Mouse (Mus musculus) erythroblast, embryonic 14.5 days (primary cell): ENCODE data around the gene C2cd2l. TPM values are rescaled to one million over a fixed set of nuclear protein-coding genes. Genes with fewer than 3 reads are reported as not detected.

ENCODE experiments used
- H3K27me3 ChIP-seq: 2 replicates; pipeline ENCODE4 v1.6.1; 2012; ENCODE audit warnings: inconsistent platforms; ENCODE audit not compliant: control insufficient read depth
- H3K36me3 ChIP-seq: 2 replicates; pipeline ENCODE4 v1.6.1; 2012; ENCODE audit warnings: mild to moderate bottlenecking, inconsistent platforms; ENCODE audit not compliant: control insufficient read depth
- H3K4me1 ChIP-seq: 2 replicates; pipeline ENCODE4 v1.6.1; 2012; ENCODE audit warnings: inconsistent platforms; ENCODE audit not compliant: control insufficient read depth
- H3K4me3 ChIP-seq: replicated peaks from 2 replicates; pipeline ENCODE3; 2012; ENCODE audit warnings: moderate library complexity, mild to moderate bottlenecking, inconsistent platforms
- H3K9me3 ChIP-seq: 2 replicates; pipeline ENCODE4 v1.6.1; 2012; ENCODE audit warnings: low read length, inconsistent platforms, mixed read lengths; ENCODE audit not compliant: control insufficient read depth
- GATA1 ChIP-seq: IDR thresholded peaks from 2 replicates; pipeline ENCODE4 v1.6.1; 2012; ENCODE audit warnings: low read length, inconsistent platforms, mixed read lengths
- TAL1 ChIP-seq: IDR thresholded peaks from 3 replicates; pipeline ENCODE4 v1.6.1; 2012; ENCODE audit warnings: low read length, inconsistent platforms, mixed read lengths
- polyA plus RNA-seq: library from polyadenylated mRNA; stranded (reverse); fragments of >175 nt; gene quantifications from 2 replicates; pipeline ENCODE4 v1.2.3, GENCODE M21; 2012

The C2cd2l gene
- polyA plus RNA-seq, 1 experiment: 25.4 TPM

- Histone ChIP-seq H3K4me3 (no peak overlapping the region), H3K36me3 (no peaks in the 10 kb centered on the region), H3K4me1 (no peaks in the 10 kb centered on the region; the same call in none of the 2 replicates), H3K27me3 (no peaks in the 10 kb centered on the region), H3K9me3 (no peaks in the 10 kb centered on the region)
- TF ChIP-seq TAL1 (no peak), GATA1 (no peak)
These were observed 58.7 kb downstream of the C2cd2l start for GRCm38 (mm10) chr9:44261388-44261787.

Other genes starting within 250 kb of the C2cd2l start
- gene Mfrp, start 218.6 kb downstream of the C2cd2l start, polyA plus RNA-seq: not detected in 2 replicates
- 0.08 TPM in 1 of 2 replicates, not detected in the other for gene C1qtnf5, start 213.0 kb downstream of the C2cd2l start, polyA plus RNA-seq
- gene Gm49380, start 206.8 kb downstream of the C2cd2l start, polyA plus RNA-seq: not detected in 2 replicates
- gene Rnf26, start 206.8 kb downstream of the C2cd2l start, polyA plus RNA-seq: 8.5 and 11.1 TPM in 2 replicates
- gene Mcam, start 185.8 kb downstream of the C2cd2l start, polyA plus RNA-seq: not detected in 2 replicates
- 0.13 and 0.16 TPM in 2 replicates for gene Cbl, start 86.2 kb downstream of the C2cd2l start, polyA plus RNA-seq
- not detected in 2 replicates for gene Ccdc153, start 79.6 kb downstream of the C2cd2l start, polyA plus RNA-seq
- not detected in 2 replicates for gene Pdzd3, start 68.8 kb downstream of the C2cd2l start, polyA plus RNA-seq
- 0.07 TPM in 1 of 2 replicates, not detected in the other for gene Nlrx1, start 51.7 kb downstream of the C2cd2l start, polyA plus RNA-seq
- 19.1 and 19.9 TPM in 2 replicates for gene Abcg4, start 31.7 kb downstream of the C2cd2l start, polyA plus RNA-seq
- 0.57 and 0.75 TPM in 2 replicates for gene Hinfp, start 14.6 kb downstream of the C2cd2l start, polyA plus RNA-seq
- gene Dpagt1, start 5.7 kb upstream of the C2cd2l start, polyA plus RNA-seq: 0.15 and 0.20 TPM in 2 replicates
- gene H2afx, start 14.4 kb upstream of the C2cd2l start, polyA plus RNA-seq: 364 and 434 TPM in 2 replicates
- gene Hmbs, start 23.9 kb upstream of the C2cd2l start, polyA plus RNA-seq: 331 and 361 TPM in 2 replicates
- gene Vps11, start 41.4 kb upstream of the C2cd2l start, polyA plus RNA-seq: 1.4 and 1.5 TPM in 2 replicates
- 0.69 and 0.80 TPM in 2 replicates for gene Hyou1, start 59.2 kb upstream of the C2cd2l start, polyA plus RNA-seq
- gene Slc37a4, start 76.6 kb upstream of the C2cd2l start, polyA plus RNA-seq: 0.23 and 0.31 TPM in 2 replicates
- 16.3 and 35.8 TPM in 2 replicates for gene Rps25, start 86.9 kb upstream of the C2cd2l start, polyA plus RNA-seq
- 0.37 and 0.65 TPM in 2 replicates for gene Trappc4, start 87.3 kb upstream of the C2cd2l start, polyA plus RNA-seq
- 1.1 and 1.5 TPM in 2 replicates for gene Ccdc84, start 98.3 kb upstream of the C2cd2l start, polyA plus RNA-seq
- not detected in 2 replicates for gene Foxr1, start 120.9 kb upstream of the C2cd2l start, polyA plus RNA-seq
- not detected in 2 replicates for gene Upk2, start 134.7 kb upstream of the C2cd2l start, polyA plus RNA-seq
- gene Bcl9l, start 162.5 kb upstream of the C2cd2l start, polyA plus RNA-seq: 0.06 and 0.09 TPM in 2 replicates
- not detected in 2 replicates for gene Cxcr5, start 241.6 kb upstream of the C2cd2l start, polyA plus RNA-seq